Mouse (Mus musculus) midbrain, embryonic 16.5 days (tissue): ENCODE measurements at regions not wholly inside any gene's neighbourhood (a gene's known extent, or its start where the extent isn't known, plus 50 kb on each side); places are given as distances from the start of the nearest gene placed in this dataset.

ENCODE experiments used
- ATAC-seq: fragments of 200-750 bp; cut with Nextera tagmentation; 2 replicates; pipeline ENCODE4 v1.8.0; 2017; ENCODE audit warnings: moderate TSS enrichment
- H3K27ac ChIP-seq: fragments of 300-500 bp; sonication (generic); 2 replicates; pipeline ENCODE4 v1.5.1; 2014; ENCODE audit warnings: mild to moderate bottlenecking, low read length, mixed read lengths
- H3K27me3 ChIP-seq: fragments of 300-500 bp; sonication (generic); 2 replicates; pipeline ENCODE4 v1.6.1; 2014; ENCODE audit warnings: low read depth, low read length, mixed read lengths; ENCODE audit not compliant: control insufficient read depth, insufficient read depth
- H3K36me3 ChIP-seq: fragments of 300-500 bp; sonication (generic); 2 replicates; pipeline ENCODE4 v1.6.1; 2014; ENCODE audit warnings: mild to moderate bottlenecking, low read length, moderate library complexity, mixed read lengths; ENCODE audit not compliant: control insufficient read depth, insufficient read depth
- H3K4me1 ChIP-seq: fragments of 300-500 bp; sonication (generic); 2 replicates; pipeline ENCODE4 v1.6.1; 2014; ENCODE audit warnings: mild to moderate bottlenecking, low read length, mixed read lengths; ENCODE audit not compliant: control insufficient read depth, insufficient read depth
- H3K4me2 ChIP-seq: fragments of 300-500 bp; sonication (generic); 2 replicates; pipeline ENCODE4 v1.6.1; 2014; ENCODE audit warnings: mild to moderate bottlenecking, low read length, mixed read lengths
- H3K4me3 ChIP-seq: fragments of 300-500 bp; sonication (generic); 2 replicates; pipeline ENCODE4 v1.5.1; 2014; ENCODE audit warnings: low read depth, mild to moderate bottlenecking, low read length, moderate library complexity, mixed read lengths
- H3K9ac ChIP-seq: fragments of 300-500 bp; sonication (generic); 2 replicates; pipeline ENCODE4 v1.6.1; 2014; ENCODE audit warnings: low read depth, low read length, mixed read lengths
- H3K9me3 ChIP-seq: fragments of 300-500 bp; sonication (generic); replicated peaks from 2 replicates; pipeline ENCODE4 v1.6.1; 2014; ENCODE audit warnings: mild to moderate bottlenecking, low read length, mixed read lengths; ENCODE audit not compliant: control insufficient read depth, poor library complexity, severe bottlenecking

DNA sequence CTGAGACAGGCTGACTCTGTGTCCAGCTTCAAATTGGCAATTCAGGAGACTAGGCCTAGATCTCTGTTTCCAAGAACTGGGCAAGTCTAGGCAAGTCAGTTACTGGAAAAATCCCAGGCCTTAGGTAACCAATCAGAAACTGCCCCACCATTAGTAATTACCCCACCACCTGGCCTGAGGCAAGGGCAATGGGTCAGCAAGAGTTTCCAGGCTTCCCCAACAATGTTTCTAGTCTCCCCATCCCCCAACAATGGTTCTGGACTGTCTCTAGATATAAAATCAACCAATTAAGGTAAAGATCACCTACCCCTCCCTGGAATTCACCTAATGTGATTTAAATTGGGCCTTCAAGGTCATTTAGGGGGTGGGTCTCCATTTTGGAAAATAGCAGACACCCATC lies 734.0 kb downstream of the Rps29 start:
- no peak overlapping the region for H3K9ac ChIP-seq
- ATAC-seq = no peak
- H3K4me2 ChIP-seq = no peak overlapping the region
- no peaks in the 10 kb centered on the region for H3K36me3 ChIP-seq
- no peaks in the 10 kb centered on the region for H3K27me3 ChIP-seq
- no peak overlapping the region for H3K27ac ChIP-seq
- no peaks in the 10 kb centered on the region for H3K4me1 ChIP-seq
- no peak overlapping the region for H3K4me3 ChIP-seq
- no peaks in the 10 kb centered on the region for H3K9me3 ChIP-seq
